In genomic region chr1:91413030-91413506, GRCm38 (mm10) we compare ENCODE assay signal across 8 mouse cellular contexts. TPM values are rescaled to one million over a fixed set of nuclear protein-coding genes. Genes with fewer than 3 reads are reported as not detected.
A peak's percentile ranks its signal among the peaks of the same experiment; 100 is the strongest.
DNase-seq lines count a peak whose midpoint lies in the region; ATAC-seq and TF ChIP-seq lines count a peak whose summit lies in the region.

No protein-coding gene starts in this region.

- H3K4me3 ChIP-seq in bone marrow macrophage, adult 2 months (ENCODE audit: insufficient read depth, low read length): peak overlapping the region; percentile 76
- H3K4me3 ChIP-seq in embryonic facial prominence, embryonic 15.5 days (replicated peaks): peak overlapping the region; percentile 84
- H3K4me3 ChIP-seq in limb, embryonic 14.5 days (replicated peaks; ENCODE audit: low read length): peak overlapping the region; percentile 82
- H3K4me3 ChIP-seq in midbrain, embryonic 16.5 days (ENCODE audit: low read depth, low read length): peak overlapping the region; percentile 82
- H3K4me3 ChIP-seq in spleen, adult 2 months (ENCODE audit: extremely low read depth, insufficient read depth, insufficient read length): peak overlapping the region; percentile 91

- peaks cover 6% of the 10 kb centered on the region; the same call in 1 of the 2 replicates for H3K4me1 ChIP-seq in bone marrow macrophage, adult 2 months (ENCODE audit: control insufficient read depth, insufficient read depth, low read length)
- peaks cover 35% of the 10 kb centered on the region for H3K4me1 ChIP-seq in embryonic facial prominence, embryonic 15.5 days
- peaks cover 26% of the 10 kb centered on the region for H3K4me1 ChIP-seq in limb, embryonic 14.5 days (ENCODE audit: control insufficient read depth, insufficient read depth, low read length)
- peaks cover 29% of the 10 kb centered on the region for H3K4me1 ChIP-seq in midbrain, embryonic 16.5 days (ENCODE audit: control insufficient read depth, insufficient read depth, low read length)
- H3K4me1 ChIP-seq in spleen, adult 2 months (ENCODE audit: control insufficient read depth, insufficient read depth, insufficient read length): peaks cover 9% of the 10 kb centered on the region

- no peaks in the 10 kb centered on the region for H3K9me3 ChIP-seq in embryonic facial prominence, embryonic 15.5 days (replicated peaks)
- no peaks in the 10 kb centered on the region for H3K9me3 ChIP-seq in limb, embryonic 14.5 days (ENCODE audit: control insufficient read depth, low read length)
- H3K9me3 ChIP-seq in midbrain, embryonic 16.5 days (replicated peaks; ENCODE audit: control insufficient read depth, low read length, poor library complexity, severe bottlenecking): no peaks in the 10 kb centered on the region

- peak overlapping the region; percentile 34 for H3K27ac ChIP-seq in bone marrow macrophage, adult 2 months (ENCODE audit: insufficient read depth, low read depth, low read length)
- H3K27ac ChIP-seq in embryonic facial prominence, embryonic 15.5 days (replicated peaks): peak overlapping the region; percentile 92
- H3K27ac ChIP-seq in limb, embryonic 14.5 days (replicated peaks; ENCODE audit: low read depth, low read length): peak overlapping the region; percentile 64
- peak overlapping the region; percentile 91 for H3K27ac ChIP-seq in midbrain, embryonic 16.5 days (ENCODE audit: low read length)
- H3K27ac ChIP-seq in spleen, adult 2 months (ENCODE audit: insufficient read depth, low read length): peak overlapping the region; percentile 85

- no peak; the same call in 1 of the 2 replicates for TF ChIP-seq POLR2A in bone marrow macrophage, adult 2 months (IDR thresholded peaks at IDR 0.05; ENCODE audit: borderline replicate concordance, low read depth, low read length)
- peak; percentile 76; the same call in 1 of the 2 replicates for TF ChIP-seq POLR2A in limb, embryonic 14.5 days (IDR thresholded peaks at IDR 0.05; ENCODE audit: borderline replicate concordance, extremely low read depth, insufficient read depth, insufficient read length)
- peak; percentile 90 for TF ChIP-seq POLR2A in spleen, adult 2 months (IDR thresholded peaks at IDR 0.05; ENCODE audit: low read depth, low read length)

- no peaks in the 10 kb centered on the region for H3K27me3 ChIP-seq in embryonic facial prominence, embryonic 15.5 days
- H3K27me3 ChIP-seq in limb, embryonic 14.5 days (ENCODE audit: control insufficient read depth, insufficient read depth, low read length): no peaks in the 10 kb centered on the region
- no peaks in the 10 kb centered on the region for H3K27me3 ChIP-seq in midbrain, embryonic 16.5 days (ENCODE audit: control insufficient read depth, insufficient read depth, low read depth, low read length)
- H3K27me3 ChIP-seq in spleen, adult 2 months (ENCODE audit: control insufficient read depth, insufficient read depth, low read length): no peaks in the 10 kb centered on the region

- peak; percentile 91 to 92 for DNase-seq in B cell, adult 2 months
- DNase-seq in heart, adult 9 months (ENCODE audit: low spot score in 2 of 2): peak; percentile 96
- peak; percentile 98 for DNase-seq in kidney, adult 9 months
- DNase-seq in limb, embryonic 14.5 days (ENCODE audit: low spot score): peak; percentile 97
- DNase-seq in spleen, adult 2 months (ENCODE audit: low read depth in 1 of 2, low spot score in 2 of 2): peak; percentile 82 to 94

- TF ChIP-seq CTCF in bone marrow macrophage, adult 2 months (IDR thresholded peaks at IDR 0.05; ENCODE audit: low read depth, low read length): no peak
- no peak for TF ChIP-seq CTCF in spleen, adult 2 months (IDR thresholded peaks at IDR 0.05; ENCODE audit: extremely low read depth, insufficient read depth, insufficient read length, insufficient replicate concordance)

- peak overlapping the region; percentile 96 for H3K4me2 ChIP-seq in embryonic facial prominence, embryonic 15.5 days (replicated peaks)
- H3K4me2 ChIP-seq in limb, embryonic 14.5 days (replicated peaks; ENCODE audit: low read depth, low read length, severe bottlenecking): peak overlapping the region; percentile 99
- peak overlapping the region; percentile 88 for H3K4me2 ChIP-seq in midbrain, embryonic 16.5 days (ENCODE audit: low read length)

- peak; percentile 92 for ATAC-seq in embryonic facial prominence, embryonic 15.5 days (ENCODE audit: insufficient number of reproducible peaks, low FRiP score, low TSS enrichment, low read depth)
- peak; percentile 92 for ATAC-seq in limb, embryonic 14.5 days (ENCODE audit: low FRiP score, low read depth)
- ATAC-seq in midbrain, embryonic 16.5 days: peak; percentile 94

- under 1% methylated on average over 34 of the region's 34 CpGs for WGBS in embryonic facial prominence, embryonic 15.5 days
- 1% methylated on average over 30 of the region's 34 CpGs for WGBS in limb, embryonic 14.5 days
- under 1% methylated on average over 30 of the region's 34 CpGs for WGBS in midbrain, embryonic 16.5 days
- under 1% methylated on average over 34 of the region's 34 CpGs for WGBS in spleen, adult 2 months

- peak overlapping the region; percentile 74 for H3K9ac ChIP-seq in embryonic facial prominence, embryonic 15.5 days
- peak overlapping the region; percentile 75 for H3K9ac ChIP-seq in limb, embryonic 14.5 days (ENCODE audit: low read depth, low read length, severe bottlenecking)
- H3K9ac ChIP-seq in midbrain, embryonic 16.5 days (ENCODE audit: low read depth, low read length): peak overlapping the region; percentile 90

- H3K36me3 ChIP-seq in embryonic facial prominence, embryonic 15.5 days: 0 out of 2 replicates have a peak, but pooled peaks cover 8% of the 10 kb centered on the region
- no peaks in the 10 kb centered on the region; the same call in 1 of the 2 replicates for H3K36me3 ChIP-seq in limb, embryonic 14.5 days (ENCODE audit: control insufficient read depth, insufficient read depth, low read length)
- no peaks in the 10 kb centered on the region for H3K36me3 ChIP-seq in midbrain, embryonic 16.5 days (ENCODE audit: control insufficient read depth, insufficient read depth, low read length)
- H3K36me3 ChIP-seq in spleen, adult 2 months (ENCODE audit: control insufficient read depth, insufficient read depth, low read length): no peaks in the 10 kb centered on the region

RNA-seq across cellular contexts. Expression of gene Hes6, which starts 0.8 kb away (rescaled TPM):
- polyA plus RNA-seq in bone marrow macrophage, adult 2 months (2012; ENCODE audit: insufficient read depth, insufficient read length, missing spikeins): 25.3 and 28.7 TPM in 2 replicates
- 144 and 145 TPM in 2 replicates for polyA plus RNA-seq in embryonic facial prominence, embryonic 15.5 days (2015; fragmentation: Nextera tagmentation; extraction: Ambion mirVana)
- 82.8 and 104 TPM in 2 replicates for polyA plus RNA-seq in limb, embryonic 14.5 days (2012; rRNA removed)
- polyA plus RNA-seq in limb, embryonic 14.5 days (2014; fragmentation: Nextera tagmentation; extraction: Ambion mirVana): 91.0 and 91.6 TPM in 2 replicates
- polyA plus RNA-seq in midbrain, embryonic 16.5 days (2015; fragmentation: Nextera tagmentation; extraction: Ambion mirVana): 153 and 173 TPM in 2 replicates
- 59.9 and 87.9 TPM in 2 replicates for polyA plus RNA-seq in spleen, adult 2 months (2012; rRNA removed)

RNA-seq across cellular contexts. Expression of gene Ilkap, which starts 14.5 kb away (rescaled TPM):
- polyA plus RNA-seq in bone marrow macrophage, adult 2 months (2012; ENCODE audit: insufficient read depth, insufficient read length, missing spikeins): 50.3 and 61.1 TPM in 2 replicates
- polyA plus RNA-seq in embryonic facial prominence, embryonic 15.5 days (2015; fragmentation: Nextera tagmentation; extraction: Ambion mirVana): 148 TPM in 2 replicates
- 130 and 142 TPM in 2 replicates for polyA plus RNA-seq in limb, embryonic 14.5 days (2012; rRNA removed)
- 140 and 158 TPM in 2 replicates for polyA plus RNA-seq in limb, embryonic 14.5 days (2014; fragmentation: Nextera tagmentation; extraction: Ambion mirVana)
- 141 and 143 TPM in 2 replicates for polyA plus RNA-seq in midbrain, embryonic 16.5 days (2015; fragmentation: Nextera tagmentation; extraction: Ambion mirVana)
- 43.9 and 46.7 TPM in 2 replicates for polyA plus RNA-seq in spleen, adult 2 months (2012; rRNA removed)

RNA-seq across cellular contexts. Expression of gene Per2, which starts 46.1 kb away (rescaled TPM):
- 2.3 and 4.9 TPM in 2 replicates for polyA plus RNA-seq in bone marrow macrophage, adult 2 months (2012; ENCODE audit: insufficient read depth, insufficient read length, missing spikeins)
- polyA plus RNA-seq in embryonic facial prominence, embryonic 15.5 days (2015; fragmentation: Nextera tagmentation; extraction: Ambion mirVana): 3.6 and 4.4 TPM in 2 replicates
- 8.3 and 10.5 TPM in 2 replicates for polyA plus RNA-seq in limb, embryonic 14.5 days (2012; rRNA removed)
- polyA plus RNA-seq in limb, embryonic 14.5 days (2014; fragmentation: Nextera tagmentation; extraction: Ambion mirVana): 4.0 and 4.2 TPM in 2 replicates
- 4.5 and 5.1 TPM in 2 replicates for polyA plus RNA-seq in midbrain, embryonic 16.5 days (2015; fragmentation: Nextera tagmentation; extraction: Ambion mirVana)
- polyA plus RNA-seq in spleen, adult 2 months (2012; rRNA removed): 3.7 and 5.0 TPM in 2 replicates

RNA-seq across cellular contexts. Expression of gene Erfe, which starts 46.8 kb away (rescaled TPM):
- not detected in 2 replicates for polyA plus RNA-seq in bone marrow macrophage, adult 2 months (2012; ENCODE audit: insufficient read depth, insufficient read length, missing spikeins)
- polyA plus RNA-seq in embryonic facial prominence, embryonic 15.5 days (2015; fragmentation: Nextera tagmentation; extraction: Ambion mirVana): 2.2 and 2.4 TPM in 2 replicates
- 2.1 and 2.2 TPM in 2 replicates for polyA plus RNA-seq in limb, embryonic 14.5 days (2012; rRNA removed)
- 1.5 and 1.9 TPM in 2 replicates for polyA plus RNA-seq in limb, embryonic 14.5 days (2014; fragmentation: Nextera tagmentation; extraction: Ambion mirVana)
- 0.18 and 0.25 TPM in 2 replicates for polyA plus RNA-seq in midbrain, embryonic 16.5 days (2015; fragmentation: Nextera tagmentation; extraction: Ambion mirVana)
- 0.51 and 1.3 TPM in 2 replicates for polyA plus RNA-seq in spleen, adult 2 months (2012; rRNA removed)

Comparison
In these comparisons a context has a peak if more than half of its experiments do, and no peak if none do; other contexts are left out.
1. Peak in every context shown above with its lines: DNase-seq, ATAC-seq, H3K4me3 ChIP-seq and H3K27ac ChIP-seq.
2. H3K27ac ChIP-seq: peak in every context shown above with its lines; median percentile 92 in embryonic facial prominence, embryonic 15.5 days; 91 in midbrain, embryonic 16.5 days; 85 in spleen, adult 2 months; 64 in limb, embryonic 14.5 days; 34 in bone marrow macrophage, adult 2 months.